Mouse (Mus musculus) cerebral cortex, adult 2 months (tissue): ENCODE results near the gene Kremen2.

Experiments used
- WGBS: fragments of 180-500 bp; shearing (Covaris S2); methylation state at CpG from one replicate; pipeline ENCODE4 v1.1.7; 2018; 5-methylcytosine and 5-hydroxymethylcytosine counted together

Gene Kremen2

DNA sequence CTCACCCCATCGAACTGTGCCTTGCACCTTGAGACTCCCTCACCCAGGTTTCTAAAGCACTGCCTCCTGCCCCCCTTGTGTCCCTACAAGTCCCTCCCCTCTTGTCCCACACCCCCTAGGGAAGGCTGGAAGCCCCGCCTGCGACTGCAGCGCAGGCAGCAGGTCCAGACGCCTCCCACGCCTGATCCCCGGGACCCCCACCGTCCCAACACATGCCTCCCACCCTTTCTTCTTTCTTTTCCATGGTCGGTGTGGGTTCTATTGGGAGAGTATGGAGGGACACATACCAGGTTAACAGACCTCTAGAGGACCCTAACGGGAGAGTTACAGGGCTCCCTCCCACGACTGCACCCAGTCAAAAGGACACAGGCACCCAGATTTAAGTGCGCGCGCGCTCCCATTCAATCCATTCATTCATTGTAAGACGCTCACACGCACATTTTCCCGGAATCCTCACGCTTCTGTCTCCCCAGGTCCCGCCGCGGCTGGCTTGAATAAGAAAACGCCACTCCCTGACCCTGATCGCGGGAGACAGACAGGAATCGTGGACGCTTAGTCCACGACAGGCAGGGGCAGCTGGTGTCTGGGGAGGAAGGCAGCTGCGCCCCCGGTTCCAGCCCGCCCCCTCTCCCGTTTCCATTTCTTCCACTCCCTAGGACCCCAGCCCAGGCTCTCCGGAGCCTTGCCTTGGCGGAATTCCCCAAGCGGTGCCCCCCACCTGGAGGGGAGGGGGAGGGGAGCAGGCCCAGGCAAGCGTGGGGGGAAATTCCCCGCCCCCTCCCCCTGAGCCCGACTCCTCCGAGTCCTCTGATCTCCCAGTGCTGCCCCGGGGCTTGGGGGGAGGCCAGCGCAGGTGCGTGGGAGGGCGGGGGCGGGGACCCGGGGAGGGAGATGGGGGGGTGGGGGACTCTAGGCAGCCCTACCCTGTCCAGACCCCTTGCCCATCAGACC, at the start of gene Kremen2:
Kremen2 (minus strand) TSS at position 533 of the 951 bp plus-strand sequence.
- 1% methylated on average over 43 of the region's 45 CpGs for WGBS

DNA sequence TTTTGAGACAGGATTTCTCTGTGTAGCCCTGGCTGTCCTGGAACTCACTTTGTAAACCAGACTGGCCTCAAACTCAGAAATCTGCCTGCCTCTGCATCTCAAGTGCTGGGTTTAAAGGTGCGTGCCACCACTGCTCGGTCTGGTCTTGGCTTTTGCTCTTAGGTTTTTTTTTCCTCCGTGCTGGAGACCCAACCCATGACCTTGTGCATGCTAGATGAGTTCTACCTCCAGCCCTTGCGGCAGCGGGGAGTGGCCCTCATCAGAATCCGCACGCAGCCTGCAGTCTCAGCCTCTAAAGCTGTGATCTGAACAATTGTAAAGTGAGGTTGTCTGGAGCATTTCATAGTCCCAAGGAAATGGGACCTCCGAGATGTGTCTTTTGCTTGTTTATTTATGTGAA, 49.7 kb upstream of the Kremen2 start:
- WGBS, result 97% methylated on average over 8 of the region's 8 CpGs

DNA sequence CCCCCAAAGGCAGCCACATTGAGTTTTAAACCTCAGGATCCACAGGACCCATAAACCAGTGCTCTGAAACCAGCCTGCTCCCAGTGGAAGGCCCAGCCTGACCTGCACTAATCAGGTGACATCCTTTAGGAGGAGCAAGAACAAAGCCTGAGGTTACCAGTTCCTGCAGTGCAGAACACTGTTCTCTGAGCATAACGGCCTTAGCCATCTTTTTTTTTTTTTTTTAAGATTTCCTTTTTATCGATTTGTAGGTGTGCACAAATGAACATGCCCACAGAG, 45.4 kb upstream of the Kremen2 start:
- 56% methylated on average over 2 of the region's 2 CpGs for WGBS

DNA sequence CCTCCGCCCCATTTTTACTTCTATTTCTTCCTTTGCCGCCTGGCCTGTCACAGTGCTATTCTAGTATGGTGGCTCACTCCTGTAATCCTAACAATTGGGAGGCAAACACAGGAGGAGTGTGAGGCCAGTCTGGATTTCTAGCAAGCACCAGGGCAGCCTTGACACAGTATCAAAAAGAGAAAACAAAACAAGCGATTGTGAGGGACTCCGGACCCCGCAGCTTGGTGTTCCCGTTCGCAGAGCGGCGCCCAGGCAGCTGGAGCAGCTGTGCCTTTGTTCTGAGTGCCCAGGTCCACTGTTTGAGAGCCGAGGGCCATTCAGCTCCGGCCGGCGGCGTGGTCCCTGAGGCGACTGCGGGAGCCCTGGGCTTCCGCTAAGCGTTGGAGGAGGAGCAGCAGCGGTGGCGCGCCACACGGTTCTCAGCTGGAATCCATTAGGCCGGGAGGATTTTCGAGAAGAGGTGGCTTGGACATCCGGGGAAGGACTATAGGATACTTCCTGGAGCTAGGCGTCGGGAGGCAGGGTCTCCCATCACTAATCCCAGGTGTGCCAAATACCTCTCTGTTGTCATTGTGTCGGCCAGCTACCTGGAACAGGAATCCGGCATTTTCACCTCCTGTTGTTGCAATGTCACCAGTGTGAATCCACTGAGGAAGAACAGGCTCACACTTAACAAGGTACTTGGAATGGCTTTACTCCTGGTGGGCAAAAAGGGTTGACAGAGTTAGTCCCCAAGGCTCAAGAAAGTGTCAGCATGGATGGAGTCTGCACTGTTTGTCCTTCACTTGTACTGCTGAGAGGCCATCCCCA, 44.8 kb upstream of the Kremen2 start, which contains the start of gene Srrm2:
Srrm2 (plus strand) TSS at position 264 of the 810 bp plus-strand sequence.
- WGBS, result 1% methylated on average over 29 of the region's 29 CpGs

DNA sequence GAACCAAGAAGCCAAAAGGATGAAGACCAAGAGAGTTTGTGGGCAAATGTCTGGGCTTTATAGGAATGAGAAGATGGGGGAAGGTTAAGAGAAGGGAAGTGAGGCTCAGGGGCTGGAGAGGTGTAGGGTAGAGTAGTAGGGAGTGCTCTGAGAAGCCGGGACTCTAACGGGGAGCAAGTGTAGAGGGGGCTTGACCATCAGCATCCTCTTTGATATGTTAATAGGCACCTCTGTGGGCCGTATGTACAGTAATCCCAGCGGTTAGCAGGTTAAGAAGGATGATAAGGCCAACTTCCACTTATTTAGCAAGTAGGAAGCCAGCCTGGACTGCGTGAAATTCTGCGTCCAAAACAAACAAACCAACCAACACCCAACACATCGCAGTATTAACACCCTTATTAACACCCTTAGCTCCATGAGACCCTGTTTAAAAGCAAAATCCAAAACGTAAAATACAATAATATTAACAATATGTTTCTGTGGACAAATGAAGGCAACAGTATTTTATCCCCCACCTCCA, 44.2 kb upstream of the Kremen2 start:
- WGBS, result 22% methylated on average over 8 of the region's 8 CpGs

DNA sequence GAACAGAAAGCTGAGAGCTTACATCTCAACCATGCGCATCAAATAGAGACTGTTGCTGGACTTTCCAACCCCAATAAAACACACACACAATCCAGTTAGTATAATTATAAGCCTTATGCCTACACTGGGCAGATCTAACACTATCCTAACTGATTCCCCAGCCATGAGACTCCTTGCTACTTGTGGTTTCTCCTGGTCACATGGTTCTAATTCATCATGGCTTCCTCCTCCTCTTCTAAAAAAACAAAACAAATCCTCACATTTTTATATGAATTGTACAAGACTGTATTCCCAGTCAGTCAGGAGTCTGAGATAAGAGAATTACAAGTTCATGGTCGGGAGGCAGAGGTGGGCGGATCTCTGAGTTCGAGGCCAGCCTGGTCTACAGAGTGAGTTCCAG, 43.3 kb upstream of the Kremen2 start:
- WGBS, result 88% methylated on average over 4 of the region's 4 CpGs

DNA sequence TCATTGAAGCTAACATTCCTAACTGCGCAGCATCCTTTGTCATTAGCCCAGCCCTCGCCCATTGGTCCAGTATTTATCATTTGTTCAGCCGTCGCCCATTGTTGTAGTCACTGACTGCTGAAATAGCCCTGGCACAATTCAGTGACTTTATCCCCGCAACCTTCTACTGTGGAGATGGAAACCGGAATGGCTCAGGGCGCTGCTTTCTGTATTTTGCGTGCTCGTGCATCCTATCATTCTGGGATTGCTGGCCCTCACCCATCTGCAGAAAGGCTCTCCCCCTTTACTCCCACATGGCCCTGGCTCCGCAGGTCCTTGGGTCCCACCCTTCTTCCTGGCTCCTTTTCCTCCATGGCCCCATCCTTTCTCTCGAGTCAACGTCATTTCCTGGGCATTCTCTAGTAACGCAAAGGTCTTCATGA, 40.9 kb upstream of the Kremen2 start:
- 9% methylated on average over 13 of the region's 13 CpGs for WGBS

DNA sequence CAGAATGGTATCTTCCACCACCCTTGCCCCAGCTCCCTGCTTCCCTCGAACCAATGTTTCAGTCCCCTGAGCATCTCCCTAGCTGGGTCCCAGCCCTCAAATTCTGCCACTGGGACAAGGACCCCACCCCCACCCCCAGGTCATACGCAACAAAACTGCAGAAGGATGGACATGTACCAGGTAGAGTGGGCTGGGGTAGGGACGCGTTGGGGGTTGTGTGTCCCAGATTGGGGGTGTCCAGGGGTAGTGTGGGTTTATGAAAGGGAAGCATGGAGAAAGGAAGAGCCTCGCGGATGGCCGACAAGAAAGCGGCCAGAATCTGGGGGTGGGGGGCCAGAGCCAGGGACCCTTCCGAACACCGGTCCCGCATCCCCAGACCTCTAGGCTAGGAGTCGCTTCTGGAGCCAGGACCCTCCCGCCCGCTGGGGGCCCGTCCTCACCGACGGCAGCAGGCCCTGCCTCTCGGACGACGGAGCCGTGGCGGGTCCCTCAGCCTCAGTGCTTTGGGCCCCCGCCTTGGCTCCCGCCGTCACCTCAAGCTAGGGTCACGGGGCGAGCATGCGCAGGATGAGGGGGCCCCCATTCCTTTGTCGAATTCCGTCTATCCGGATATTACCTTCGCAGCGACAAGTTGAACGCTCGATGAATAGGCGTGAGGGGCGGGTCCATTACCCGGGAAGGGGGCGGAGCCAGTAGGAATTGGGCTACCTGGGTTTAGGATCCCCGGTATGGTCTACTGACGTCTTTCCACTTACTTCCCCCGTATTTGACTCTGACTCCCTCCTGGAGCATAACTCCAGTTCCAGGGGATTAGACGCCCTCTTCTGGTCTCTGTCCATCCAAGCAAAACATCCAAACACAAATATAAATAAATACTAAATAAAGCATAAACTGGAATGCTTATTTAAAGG, 40.2 kb upstream of the Kremen2 start, which contains the start of gene Flywch2:
Flywch2 (minus strand) TSS at position 521 of the 911 bp plus-strand sequence.
- 3% methylated on average over 43 of the region's 43 CpGs for WGBS

DNA sequence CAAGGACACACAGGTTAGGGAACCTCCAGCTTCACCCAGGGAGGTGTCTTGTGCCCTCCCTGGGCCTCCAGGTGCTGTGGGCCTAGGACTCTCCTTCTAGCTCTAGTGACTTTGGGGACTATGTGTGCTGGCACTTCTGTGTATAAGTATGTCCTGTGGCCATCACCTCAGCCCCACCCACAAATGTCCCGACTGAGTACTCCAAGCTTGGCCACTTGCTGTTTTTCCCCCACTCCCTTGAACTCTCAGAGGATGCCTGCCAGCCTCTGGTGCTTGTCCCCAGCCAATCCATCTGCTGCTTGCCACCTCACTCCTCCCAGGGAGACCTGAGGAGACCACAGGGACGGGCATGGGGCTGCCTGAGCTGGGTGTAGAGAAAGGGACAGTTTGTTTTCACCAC, 32.8 kb upstream of the Kremen2 start:
- 58% methylated on average over 2 of the region's 2 CpGs for WGBS

DNA sequence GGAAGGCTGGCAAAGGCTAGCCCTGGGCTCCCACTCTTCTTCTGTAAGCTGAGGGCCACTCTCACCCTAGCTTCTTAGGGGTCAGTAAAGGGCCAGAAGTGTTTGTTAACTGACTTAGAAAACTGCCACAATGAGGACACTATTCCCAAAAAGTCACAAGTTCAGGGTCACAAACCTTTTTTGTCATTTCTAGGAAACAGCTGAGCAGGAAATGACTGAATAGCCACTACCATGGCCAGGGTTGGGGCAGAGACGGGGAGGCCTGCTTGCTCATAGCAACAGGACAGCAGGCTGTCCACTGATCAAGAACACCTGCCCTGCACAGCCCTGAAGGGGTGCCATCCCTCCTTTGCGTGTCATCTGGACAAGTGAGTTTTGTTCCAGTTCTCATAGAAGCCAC, 31.5 kb upstream of the Kremen2 start:
- WGBS, result 82% methylated on average over 2 of the region's 2 CpGs

DNA sequence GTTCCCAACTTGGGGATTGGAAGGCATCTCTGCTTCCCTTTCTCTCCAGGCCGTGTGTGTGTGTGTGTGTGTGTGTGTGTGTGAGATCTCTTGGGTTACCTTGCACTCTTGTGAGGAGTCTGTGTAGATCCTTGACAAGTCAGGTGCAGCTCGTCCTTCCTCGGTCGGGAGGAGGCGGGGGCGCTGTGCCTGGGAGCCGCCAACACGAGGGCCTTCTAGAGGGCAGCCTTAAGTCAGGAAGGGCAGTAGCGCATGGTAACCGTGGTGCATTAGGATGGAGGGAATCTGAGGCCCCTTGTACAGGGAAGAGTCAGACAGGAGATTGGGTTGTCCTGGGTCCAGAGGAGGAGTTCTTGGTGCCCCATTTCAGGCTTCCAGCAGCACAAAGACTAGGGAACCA, 30.6 kb upstream of the Kremen2 start:
- 84% methylated on average over 10 of the region's 10 CpGs for WGBS

DNA sequence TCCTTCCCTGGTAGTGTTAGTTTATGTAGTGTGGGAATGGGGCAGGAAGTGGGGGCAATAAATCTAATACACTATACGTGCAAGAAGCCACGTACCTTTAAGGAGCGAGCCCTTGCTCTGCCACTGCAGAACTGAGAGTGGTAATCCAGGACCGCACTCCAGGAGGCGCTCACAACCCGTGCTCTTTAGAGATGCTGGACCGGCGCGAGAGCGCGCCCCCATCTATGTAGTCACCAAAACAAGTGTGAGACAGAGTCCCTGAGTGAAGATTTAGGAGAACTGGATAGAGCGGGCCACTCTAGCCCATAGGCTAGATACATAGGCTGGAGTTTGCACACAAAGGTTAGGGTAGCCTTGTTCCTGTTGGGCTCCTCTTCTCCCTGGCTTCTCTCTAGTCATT, 28.5 kb upstream of the Kremen2 start:
- 5% methylated on average over 12 of the region's 12 CpGs for WGBS

DNA sequence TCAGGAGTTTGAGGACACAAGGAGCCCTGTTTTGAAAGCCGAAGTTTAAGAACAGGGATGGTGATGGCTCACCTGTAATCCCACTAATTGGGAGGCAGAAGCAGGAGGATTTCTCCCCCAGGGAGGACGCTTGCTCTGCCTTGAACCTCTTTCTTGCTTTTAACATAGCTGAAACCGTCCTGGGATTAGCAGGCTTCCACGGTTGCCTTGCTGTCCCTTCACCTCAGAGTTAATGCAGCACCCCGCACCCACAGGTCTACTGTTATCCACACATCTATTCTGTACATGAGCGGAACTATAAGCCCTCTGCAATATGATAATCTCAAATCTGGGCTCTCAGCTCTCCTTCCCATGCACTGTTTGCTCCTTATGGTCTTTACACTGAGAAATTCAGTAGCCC, 28.0 kb upstream of the Kremen2 start:
- WGBS, result 74% methylated on average over 6 of the region's 6 CpGs

DNA sequence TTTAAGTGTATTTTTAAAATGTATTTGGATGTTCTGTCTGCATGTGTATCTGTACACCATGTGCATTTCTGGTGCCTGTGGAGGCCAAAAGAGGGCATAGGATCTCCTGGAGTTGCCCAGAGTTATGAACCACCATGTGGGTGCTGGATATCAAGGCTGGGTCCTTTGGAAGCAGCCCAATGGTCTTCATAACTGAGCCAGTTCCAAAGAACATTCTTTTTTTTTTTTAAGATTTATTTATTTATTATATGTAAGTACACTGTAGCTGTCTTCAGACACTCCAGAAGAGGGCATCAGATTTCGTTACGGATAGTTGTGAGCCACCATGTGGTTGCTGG, 26.6 kb upstream of the Kremen2 start:
- WGBS, result 43% methylated on average over 2 of the region's 2 CpGs

DNA sequence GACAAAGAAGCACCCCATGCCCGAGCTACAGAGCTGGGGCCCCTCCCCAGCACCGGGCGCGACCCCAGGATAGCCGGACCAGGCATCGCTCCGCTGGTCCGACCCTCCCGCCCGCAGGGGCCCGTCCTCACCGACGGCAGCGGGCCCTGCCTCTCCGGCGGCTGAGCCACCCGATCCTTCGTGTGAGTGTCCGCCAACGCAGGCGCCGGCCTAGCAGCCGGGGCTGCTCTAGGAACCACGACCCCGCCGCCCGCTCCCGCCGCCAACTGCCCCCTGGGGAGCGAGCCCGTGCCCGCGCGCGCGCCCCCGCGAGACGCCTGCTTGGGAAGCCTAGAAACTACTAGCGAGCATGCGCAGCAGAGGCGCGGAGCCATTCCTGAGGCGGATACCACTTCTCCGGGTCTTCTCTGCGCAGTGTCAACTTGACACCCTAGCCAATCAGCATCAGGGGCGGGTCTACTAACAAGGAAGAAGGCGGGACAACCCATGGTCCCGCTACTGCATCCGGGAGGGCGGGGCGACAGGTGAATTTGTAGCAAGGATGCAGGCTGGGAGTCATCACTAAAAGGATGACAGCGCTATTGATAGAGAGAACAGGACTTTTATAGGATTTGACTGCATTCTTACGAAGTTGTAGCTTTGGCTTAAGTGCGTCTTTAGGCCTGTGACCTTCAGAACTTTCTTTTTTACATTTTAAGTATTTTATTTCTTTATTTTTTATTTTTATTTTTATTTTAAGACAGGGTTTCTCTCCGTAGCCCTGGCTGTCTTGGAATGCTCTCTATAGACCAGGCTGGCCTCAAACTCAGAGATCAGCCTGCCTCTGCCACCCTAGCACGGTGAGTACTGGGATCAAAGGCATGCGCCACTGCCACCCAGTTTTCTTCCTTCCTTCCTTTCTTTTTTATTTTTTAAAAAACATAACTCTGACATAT, 25.9 kb upstream of the Kremen2 start, which contains the start of gene Flywch1:
Flywch1 (minus strand) TSS at position 319 of the 935 bp plus-strand sequence.
- 3% methylated on average over 58 of the region's 58 CpGs for WGBS

DNA sequence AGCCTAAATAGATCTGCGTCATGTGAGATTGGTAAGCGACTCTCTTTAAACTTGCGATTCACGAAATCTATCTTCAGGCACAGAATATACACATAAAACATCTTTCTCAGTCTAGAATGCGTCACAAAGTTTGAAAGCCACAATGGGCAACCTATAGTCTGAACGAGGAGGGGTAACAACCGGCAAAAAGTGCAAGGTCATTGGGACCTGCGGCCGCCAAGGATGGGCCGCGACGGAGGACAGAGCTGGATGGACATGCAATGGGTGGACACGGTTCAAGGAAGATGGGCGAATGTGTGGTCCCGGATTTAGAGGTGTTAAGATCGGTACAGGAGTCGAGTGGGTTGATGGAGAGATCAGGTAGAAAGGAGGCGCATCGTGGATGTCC, 25.3 kb upstream of the Kremen2 start:
- 1% methylated on average over 19 of the region's 19 CpGs for WGBS

DNA sequence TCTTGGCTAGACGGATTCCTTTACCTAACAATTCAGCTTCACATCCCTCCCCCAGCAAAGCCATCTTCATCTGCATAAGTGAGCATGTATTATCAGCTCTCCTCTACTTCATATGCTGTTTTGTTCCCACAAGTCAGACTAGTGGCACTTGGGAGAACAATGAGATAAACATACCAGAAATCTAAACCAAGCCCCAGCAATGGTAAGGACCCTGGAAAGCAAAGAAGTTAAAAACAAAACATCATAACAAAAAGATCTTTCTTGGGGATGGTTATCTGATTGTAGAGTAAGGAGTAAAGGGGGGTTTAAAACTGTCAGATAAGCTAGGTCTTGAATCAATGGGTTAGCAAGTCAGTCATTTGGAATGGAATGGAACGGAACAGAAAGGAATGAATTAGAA, 24.9 kb upstream of the Kremen2 start:
- WGBS, result 21% methylated on average over 2 of the region's 2 CpGs

DNA sequence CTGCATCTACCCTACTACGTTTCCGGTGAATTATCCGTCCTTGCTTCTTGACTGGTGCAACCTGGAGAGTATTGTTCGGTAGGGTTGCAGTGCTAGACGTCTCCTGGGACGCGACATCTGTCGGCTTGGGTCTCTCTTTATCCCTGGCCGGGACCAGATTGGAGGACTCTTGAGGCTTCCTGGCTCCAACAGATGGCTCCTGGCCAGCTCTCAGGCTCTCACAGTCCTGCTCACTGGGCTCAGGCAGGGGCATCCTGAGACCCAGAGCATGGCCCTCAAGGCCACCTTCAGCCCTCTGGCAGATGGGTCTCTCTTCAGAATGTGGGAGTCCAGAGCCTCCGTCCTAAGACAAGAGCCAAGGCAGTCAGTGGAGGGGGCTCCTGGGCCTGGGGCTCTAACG, 17.3 kb upstream of the Kremen2 start:
- 74% methylated on average over 11 of the region's 11 CpGs for WGBS

DNA sequence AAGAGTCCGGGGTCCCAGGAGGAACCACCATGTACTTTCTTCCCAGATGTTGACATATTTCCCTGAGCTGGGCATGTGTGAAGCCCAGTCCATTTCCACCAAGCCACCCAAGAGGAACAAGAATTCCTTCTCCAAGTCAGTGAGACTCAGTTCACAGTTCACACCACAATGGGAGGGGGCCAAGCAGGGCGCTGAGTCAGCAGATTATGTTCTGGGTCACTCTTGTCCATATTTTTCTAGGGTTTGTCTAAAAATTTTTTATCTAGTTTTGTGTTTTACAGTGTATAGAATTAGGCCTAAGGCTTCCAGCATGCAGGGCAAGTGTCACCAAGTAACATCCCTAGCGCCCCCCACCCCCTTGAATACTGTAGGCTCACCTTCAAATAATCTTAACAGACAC, 15.5 kb upstream of the Kremen2 start:
- WGBS, result 98% methylated on average over 3 of the region's 3 CpGs

DNA sequence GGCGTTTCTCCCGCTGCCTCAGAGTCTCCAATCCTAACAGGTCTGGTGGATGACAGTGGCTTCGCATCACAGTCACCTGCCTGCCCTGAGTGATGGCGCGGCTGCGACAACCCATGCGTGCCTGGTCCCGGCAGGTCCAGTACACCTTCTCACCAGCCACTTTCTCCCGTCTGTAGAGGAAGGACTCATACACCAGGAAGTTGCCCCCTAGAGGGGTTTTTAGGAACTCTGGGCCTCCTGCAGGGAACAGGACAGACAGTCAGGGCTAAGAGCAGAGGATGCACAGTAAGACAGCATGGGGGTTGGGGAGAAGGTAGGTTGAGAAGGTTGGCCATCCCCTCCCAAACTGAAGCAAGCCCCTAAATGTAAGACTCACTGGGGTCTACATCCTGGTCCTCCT, 14.6 kb upstream of the Kremen2 start:
- WGBS, result 90% methylated on average over 9 of the region's 9 CpGs
